Mouse (Mus musculus): ENCODE data around the gene Lrrk1.

DNA sequence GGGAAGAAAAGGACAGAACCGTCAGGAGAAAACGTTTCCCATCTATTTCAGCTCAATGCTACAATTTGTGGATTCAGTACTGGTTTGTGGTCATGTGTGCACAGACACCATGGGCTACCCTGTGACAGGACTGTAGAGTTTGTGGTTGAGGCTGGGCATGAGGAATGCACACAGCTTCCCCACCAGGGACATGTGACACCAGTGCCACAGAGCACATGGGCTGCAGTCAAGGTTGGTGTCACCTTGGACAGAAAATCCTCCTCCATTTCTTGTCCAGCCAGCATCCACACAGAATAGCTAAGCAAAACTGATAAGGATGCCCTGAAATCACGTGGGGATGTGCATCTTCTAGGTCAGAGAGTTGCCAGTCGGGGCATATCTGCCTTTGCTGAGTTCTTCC is 16.7 kb upstream of the Lrrk1 start:
- TF ChIP-seq CTCF (IDR thresholded peaks at IDR 0.05; ENCODE audit: low read depth, low read length): no peak
- TF ChIP-seq GATA1 (IDR thresholded peaks at IDR 0.05; ENCODE audit: borderline replicate concordance, low read length): no peak
- TF ChIP-seq TAL1 (conservative IDR thresholded peaks at IDR 0.05; ENCODE audit: low read depth, low read length): no peak
- no peak for TF ChIP-seq GATA2 (IDR thresholded peaks at IDR 0.05; ENCODE audit: borderline replicate concordance, low read depth, low read length)
- no peak for TF ChIP-seq POLR2AphosphoS5 (IDR thresholded peaks at IDR 0.05; ENCODE audit: insufficient replicate concordance, low read depth, low read length)

Data from G1E (cell line).